Mouse (Mus musculus) embryonic facial prominence, embryonic 13.5 days (tissue): ENCODE measurements around the gene Gm11595. TPM values are rescaled to one million over a fixed set of nuclear protein-coding genes. Genes with fewer than 3 reads are reported as not detected.

Experiments
- ATAC-seq: fragments of 200-750 bp; cut with Nextera tagmentation; 2 replicates; pipeline ENCODE4 v1.8.0; 2017; ENCODE audit warnings: low read depth; ENCODE audit not compliant: insufficient number of reproducible peaks, insufficient read depth, low FRiP score, low TSS enrichment
- H3K27ac ChIP-seq: fragments of 300-500 bp; sonication (generic); 2 replicates; pipeline ENCODE4 v1.5.1; 2015; ENCODE audit warnings: moderate library complexity, mild to moderate bottlenecking, inconsistent platforms
- H3K27me3 ChIP-seq: fragments of 300-500 bp; sonication (generic); 2 replicates; pipeline ENCODE4 v1.6.1; 2015; ENCODE audit warnings: mild to moderate bottlenecking, inconsistent platforms
- H3K36me3 ChIP-seq: fragments of 300-500 bp; sonication (generic); 2 replicates; pipeline ENCODE4 v1.6.1; 2015; ENCODE audit warnings: mild to moderate bottlenecking, inconsistent platforms
- H3K4me1 ChIP-seq: fragments of 300-500 bp; sonication (generic); 2 replicates; pipeline ENCODE4 v1.6.1; 2015; ENCODE audit warnings: inconsistent platforms
- H3K4me2 ChIP-seq: fragments of 300-500 bp; sonication (generic); 2 replicates; pipeline ENCODE4 v1.6.1; 2015; ENCODE audit warnings: moderate library complexity, mild to moderate bottlenecking, inconsistent platforms
- H3K4me3 ChIP-seq: fragments of 300-500 bp; sonication (generic); 2 replicates; pipeline ENCODE4 v1.5.1; 2015; ENCODE audit warnings: mild to moderate bottlenecking, inconsistent platforms
- H3K9ac ChIP-seq: fragments of 300-500 bp; sonication (generic); 2 replicates; pipeline ENCODE4 v1.6.1; 2015; ENCODE audit warnings: mild to moderate bottlenecking, inconsistent platforms
- H3K9me3 ChIP-seq: fragments of 300-500 bp; sonication (generic); 2 replicates; pipeline ENCODE4 v1.6.1; 2016; ENCODE audit warnings: inconsistent platforms
- WGBS: fragments of 180-500 bp; shearing (Covaris S2); methylation state at CpG from one replicate; pipeline ENCODE4 v1.1.7; 2015; ENCODE audit warnings: mixed read lengths; 5-methylcytosine and 5-hydroxymethylcytosine counted together
- polyA plus RNA-seq: library from polyadenylated mRNA; unstranded; fragments of >200 nt; fragmentation: Nextera tagmentation; extraction: Ambion mirVana; gene quantifications from 2 replicates; pipeline ENCODE4 v1.2.1, GENCODE M21; 2015

Gene Gm11595
- polyA plus RNA-seq, 1 experiment from 2014 or later = not detected

- H3K27ac ChIP-seq = no peak within 1 kb of the TSS
- H3K36me3 ChIP-seq = no peaks in the 10 kb centered on the region
Observed at GRCm38 (mm10) chr11:99734190-99734589, 38.5 kb downstream of the Gm11595 start, which contains the start of gene Gm14180. Gene Gm14180 (minus strand): TSS chr11:99734290.

GRCm38 (mm10) chr11:99724061-99724460 lies 48.7 kb downstream of the Gm11595 start:
- Histone ChIP-seq H3K9ac (no peak overlapping the region), H3K4me3 (no peak overlapping the region), H3K4me1 (no peaks in the 10 kb centered on the region), H3K27me3 (no peaks in the 10 kb centered on the region), H3K4me2 (no peak overlapping the region), H3K36me3 (no peaks in the 10 kb centered on the region), H3K27ac (no peak overlapping the region), H3K9me3 (no peaks in the 10 kb centered on the region)
- 76% methylated on average over 2 of the region's 2 CpGs for WGBS
- ATAC-seq = no peak

More at GRCm38 (mm10) chr11:99734190-99734589, 38.5 kb downstream of the Gm11595 start, which contains the start of gene Gm14180:
- H3K4me3 ChIP-seq = no peak within 1 kb of the TSS
- H3K27me3 ChIP-seq = no peaks in the 10 kb centered on the region
- H3K9ac ChIP-seq = no peak within 1 kb of the TSS
- ATAC-seq = no peak
- 63% methylated on average over 2 of the region's 2 CpGs for WGBS
- H3K4me2 ChIP-seq = no peak within 1 kb of the TSS
- H3K9me3 ChIP-seq = no peaks in the 10 kb centered on the region
- H3K4me1 ChIP-seq = no peaks in the 10 kb centered on the region

Other genes with a start within 250 kb of the Gm11595 start
- gene Krt40, start 229.8 kb downstream of the Gm11595 start, polyA plus RNA-seq = not detected in 2 replicates
- gene Krtap3-3, start 222.0 kb downstream of the Gm11595 start, polyA plus RNA-seq = not detected in 2 replicates
- not detected in 2 replicates for gene Krtap3-2, start 216.1 kb downstream of the Gm11595 start, polyA plus RNA-seq
- gene Gm11939, start 213.4 kb downstream of the Gm11595 start, polyA plus RNA-seq = not detected in 2 replicates
- gene Krtap3-1, start 206.3 kb downstream of the Gm11595 start, polyA plus RNA-seq = not detected in 2 replicates
- gene Krtap1-5, start 191.9 kb downstream of the Gm11595 start, polyA plus RNA-seq = not detected in 2 replicates
- gene Krtap1-4, start 189.3 kb downstream of the Gm11595 start, polyA plus RNA-seq = not detected in 2 replicates
- not detected in 2 replicates for gene Krtap1-3, start 181.6 kb downstream of the Gm11595 start, polyA plus RNA-seq
- gene Krtap9-3, start 174.8 kb downstream of the Gm11595 start, polyA plus RNA-seq = not detected in 2 replicates
- gene Gm11938, start 169.6 kb downstream of the Gm11595 start, polyA plus RNA-seq = not detected in 2 replicates
- gene Gm11937, start 162.7 kb downstream of the Gm11595 start, polyA plus RNA-seq = not detected in 2 replicates
- gene Krtap2-4, start 158.1 kb downstream of the Gm11595 start, polyA plus RNA-seq = not detected in 2 replicates
- gene Gm11562, start 152.5 kb downstream of the Gm11595 start, polyA plus RNA-seq = not detected in 2 replicates
- not detected in 2 replicates for gene Krtap4-1, start 144.7 kb downstream of the Gm11595 start, polyA plus RNA-seq
- gene Krtap4-2, start 137.8 kb downstream of the Gm11595 start, polyA plus RNA-seq = not detected in 2 replicates
- gene Krtap4-7, start 128.8 kb downstream of the Gm11595 start, polyA plus RNA-seq = not detected in 2 replicates
- gene Gm11555, start 122.7 kb downstream of the Gm11595 start, polyA plus RNA-seq = not detected in 2 replicates
- gene Gm11563, start 114.0 kb downstream of the Gm11595 start, polyA plus RNA-seq = not detected in 2 replicates
- not detected in 2 replicates for gene Krtap4-6, start 107.0 kb downstream of the Gm11595 start, polyA plus RNA-seq
- not detected in 2 replicates for gene Gm14190, start 82.2 kb downstream of the Gm11595 start, polyA plus RNA-seq
- not detected in 2 replicates for gene Gm14180, start 38.6 kb downstream of the Gm11595 start, polyA plus RNA-seq
- not detected in 2 replicates for gene Krtap4-8, start 7.8 kb upstream of the Gm11595 start, polyA plus RNA-seq
- gene Krtap4-9, start 12.3 kb upstream of the Gm11595 start, polyA plus RNA-seq = not detected in 2 replicates
- not detected in 2 replicates for gene Gm11596, start 20.6 kb upstream of the Gm11595 start, polyA plus RNA-seq
- gene Gm11569, start 26.0 kb upstream of the Gm11595 start, polyA plus RNA-seq = not detected in 2 replicates
- gene Gm11554, start 31.5 kb upstream of the Gm11595 start, polyA plus RNA-seq = not detected in 2 replicates
- gene Krtap4-13, start 37.0 kb upstream of the Gm11595 start, polyA plus RNA-seq = not detected in 2 replicates
- not detected in 2 replicates for gene Gm11564, start 42.8 kb upstream of the Gm11595 start, polyA plus RNA-seq
- not detected in 2 replicates for gene 2300003K06Rik, start 65.2 kb upstream of the Gm11595 start, polyA plus RNA-seq
- not detected in 2 replicates for gene Krtap4-16, start 78.7 kb upstream of the Gm11595 start, polyA plus RNA-seq
- not detected in 2 replicates for gene Gm11568, start 85.0 kb upstream of the Gm11595 start, polyA plus RNA-seq
- gene Gm11559, start 91.6 kb upstream of the Gm11595 start, polyA plus RNA-seq = not detected in 2 replicates
- gene Krtap9-1, start 100.5 kb upstream of the Gm11595 start, polyA plus RNA-seq = not detected in 2 replicates
- not detected in 2 replicates for gene Gm11567, start 106.3 kb upstream of the Gm11595 start, polyA plus RNA-seq
- not detected in 2 replicates for gene Krtap31-1, start 135.0 kb upstream of the Gm11595 start, polyA plus RNA-seq
- not detected in 2 replicates for gene Gm11565, start 141.8 kb upstream of the Gm11595 start, polyA plus RNA-seq
- gene Krtap31-2, start 163.4 kb upstream of the Gm11595 start, polyA plus RNA-seq = not detected in 2 replicates
- not detected in 2 replicates for gene Krtap9-5, start 175.6 kb upstream of the Gm11595 start, polyA plus RNA-seq
- not detected in 2 replicates for gene Krtap29-1, start 206.1 kb upstream of the Gm11595 start, polyA plus RNA-seq
- gene Krtap16-1, start 213.7 kb upstream of the Gm11595 start, polyA plus RNA-seq = not detected in 2 replicates
- 0.48 TPM in 2 replicates for gene Krtap17-1, start 221.1 kb upstream of the Gm11595 start, polyA plus RNA-seq
- not detected in 2 replicates for gene Krt33a, start 243.3 kb upstream of the Gm11595 start, polyA plus RNA-seq